Mouse (Mus musculus) liver, embryonic 14.5 days (tissue): ENCODE measurements at regions not wholly inside any gene's neighbourhood (a gene's known extent, or its start where the extent isn't known, plus 50 kb on each side); places are given as distances from the start of the nearest gene placed in this dataset.

Source experiments
- ATAC-seq: fragments of 200-750 bp; cut with Nextera tagmentation; 2 replicates; pipeline ENCODE4 v1.8.0; 2017; ENCODE audit warnings: moderate number of reproducible peaks, mild to moderate bottlenecking, moderate library complexity; ENCODE audit not compliant: insufficient read depth
- DNase-seq, 3 experiments: peaks; one replicate each; pipeline ENCODE4 v3.0.0-alpha.2; 2012 to 2013; ENCODE audit warnings: low read depth in 3 of 3, low spot score in 3 of 3
- H3K27ac ChIP-seq: fragments of 300-500 bp; sonication (generic); 2 replicates; pipeline ENCODE4 v1.5.1; 2014; ENCODE audit warnings: moderate library complexity, mild to moderate bottlenecking, control low read depth, inconsistent platforms
- H3K27me3 ChIP-seq: fragments of 300-500 bp; sonication (generic); 2 replicates; pipeline ENCODE4 v1.6.1; 2014; ENCODE audit warnings: mild to moderate bottlenecking, low read length, moderate library complexity; ENCODE audit not compliant: control insufficient read depth, insufficient read depth
- H3K36me3 ChIP-seq: fragments of 300-500 bp; sonication (generic); replicated peaks from 2 replicates; pipeline ENCODE4 v1.6.1; 2014; ENCODE audit warnings: low read depth; ENCODE audit not compliant: control insufficient read depth, insufficient read depth
- H3K4me1 ChIP-seq, 2 experiments: fragments of 200-500 bp in 1 of 2; fragments of 300-500 bp in 1 of 2; sonication (generic) in 1 of 2; replicated peaks; 2 replicates each; pipeline ENCODE4 v1.6.1; 2012 to 2014; ENCODE audit warnings: antibody characterized with exemption in 1 of 2, inconsistent platforms in 1 of 2, low read length in 1 of 2; ENCODE audit not compliant: control insufficient read depth in 2 of 2, insufficient read depth in 2 of 2
- H3K4me2 ChIP-seq: fragments of 300-500 bp; sonication (generic); 2 replicates; pipeline ENCODE4 v1.6.1; 2014; ENCODE audit warnings: low read depth, mild to moderate bottlenecking, control low read depth, moderate library complexity
- H3K4me3 ChIP-seq, 2 experiments: fragments of 200-500 bp in 1 of 2; fragments of 300-500 bp in 1 of 2; sonication (generic) in 1 of 2; 2 replicates each; pipeline ENCODE4 v1.5.1; 2012 to 2014; ENCODE audit warnings: low read depth in 2 of 2, low read length in 2 of 2, mild to moderate bottlenecking in 2 of 2, control low read depth in 1 of 2, inconsistent platforms in 1 of 2, moderate library complexity in 1 of 2; ENCODE audit not compliant: insufficient read depth in 1 of 2
- H3K9ac ChIP-seq: fragments of 300-500 bp; sonication (generic); replicated peaks from 2 replicates; pipeline ENCODE4 v1.6.1; 2014; ENCODE audit warnings: mild to moderate bottlenecking, control low read depth, moderate library complexity
- H3K9me3 ChIP-seq: fragments of 300-500 bp; sonication (generic); 2 replicates; pipeline ENCODE4 v1.6.1; 2016; ENCODE audit warnings: low read length, mixed read lengths; ENCODE audit not compliant: control insufficient read depth
- CTCF ChIP-seq: IDR thresholded peaks from 2 replicates; pipeline ENCODE4 v1.5.1; 2016; ENCODE audit warnings: antibody characterized with exemption, low read depth, control low read depth
- EP300 ChIP-seq: IDR thresholded peaks from 2 replicates; pipeline ENCODE4 v1.6.1; 2016; ENCODE audit warnings: antibody characterized with exemption, low read depth
- WGBS: fragments of 180-500 bp; shearing (Covaris S2); extraction: QIAGEN DNeasy Blood & Tissue Kit; methylation state at CpG from one replicate; pipeline ENCODE4 v1.1.7; 2014; ENCODE audit not compliant: insufficient replicate concordance; 5-methylcytosine and 5-hydroxymethylcytosine counted together

- no peak for DNase-seq
- Histone ChIP-seq H3K27me3 (no peaks in the 10 kb centered on the region), H3K4me3 (no peak overlapping the region), H3K9ac (no peak overlapping the region), H3K36me3 (no peaks in the 10 kb centered on the region), H3K27ac (no peak overlapping the region), H3K9me3 (no peaks in the 10 kb centered on the region), H3K4me2 (no peak overlapping the region), H3K4me1 (no peaks in the 10 kb centered on the region)
- WGBS = 37% methylated on average over 4 of the region's 4 CpGs
- TF ChIP-seq CTCF (peak; percentile 71), EP300 (no peak)
- ATAC-seq = no peak
Observed at GRCm38 (mm10) chr6:84425823-84426222, 167.9 kb downstream of the Cyp26b1 start.

- H3K4me3 ChIP-seq = no peak overlapping the region
- H3K27ac ChIP-seq = no peak overlapping the region
- no peaks in the 10 kb centered on the region for H3K36me3 ChIP-seq
- H3K9ac ChIP-seq = no peak overlapping the region
- 21% methylated on average over 3 of the region's 3 CpGs for WGBS
- H3K9me3 ChIP-seq = no peaks in the 10 kb centered on the region
- H3K4me2 ChIP-seq = no peak overlapping the region
- no peaks in the 10 kb centered on the region for H3K4me1 ChIP-seq
- ATAC-seq (no peak), DNase-seq (no peak)
- TF ChIP-seq EP300 (no peak), CTCF (no peak)
- H3K27me3 ChIP-seq = no peaks in the 10 kb centered on the region
Observed at GRCm38 (mm10) chr6:84422946-84423345, 170.8 kb downstream of the Cyp26b1 start.

- WGBS = 49% methylated on average over 2 of the region's 2 CpGs
- H3K4me1 ChIP-seq = no peaks in the 10 kb centered on the region
- TF ChIP-seq CTCF (no peak), EP300 (no peak)
- DNase-seq = no peak
- no peaks in the 10 kb centered on the region for H3K27me3 ChIP-seq
- H3K9ac ChIP-seq = no peak overlapping the region
- no peaks in the 10 kb centered on the region for H3K9me3 ChIP-seq
- no peak overlapping the region for H3K27ac ChIP-seq
- ATAC-seq = no peak
- H3K4me2 ChIP-seq = no peak overlapping the region
- H3K36me3 ChIP-seq = no peaks in the 10 kb centered on the region
- no peak overlapping the region for H3K4me3 ChIP-seq
Observed at GRCm38 (mm10) chr6:84419691-84420090, 174.0 kb downstream of the Cyp26b1 start.

- H3K27ac ChIP-seq = no peak overlapping the region
- no peaks in the 10 kb centered on the region for H3K9me3 ChIP-seq
- H3K4me1 ChIP-seq = no peaks in the 10 kb centered on the region
- H3K36me3 ChIP-seq = no peaks in the 10 kb centered on the region
- no peak for ATAC-seq
- 26% methylated on average over 2 of the region's 2 CpGs for WGBS
- no peak overlapping the region for H3K4me3 ChIP-seq
- no peak for TF ChIP-seq EP300
- TF ChIP-seq CTCF = no peak
- H3K4me2 ChIP-seq = no peak overlapping the region
- DNase-seq = no peak
- no peak overlapping the region for H3K9ac ChIP-seq
- no peaks in the 10 kb centered on the region for H3K27me3 ChIP-seq
Observed at GRCm38 (mm10) chr6:84419281-84419680, 174.4 kb downstream of the Cyp26b1 start.

- no peaks in the 10 kb centered on the region for H3K9me3 ChIP-seq
- H3K9ac ChIP-seq = no peak overlapping the region
- no peak for TF ChIP-seq CTCF
- no peak for TF ChIP-seq EP300
- DNase-seq = no peak
- H3K36me3 ChIP-seq = no peaks in the 10 kb centered on the region
- WGBS = 59% methylated on average over 11 of the region's 11 CpGs
- H3K4me2 ChIP-seq = no peak overlapping the region
- no peaks in the 10 kb centered on the region for H3K27me3 ChIP-seq
- H3K4me1 ChIP-seq = no peaks in the 10 kb centered on the region
- no peak for ATAC-seq
- no peak overlapping the region for H3K27ac ChIP-seq
- H3K4me3 ChIP-seq = no peak overlapping the region
Observed at GRCm38 (mm10) chr6:84416992-84417636, 176.6 kb downstream of the Cyp26b1 start.
